Mouse (Mus musculus) heart, postnatal 14 days (tissue): ENCODE data around the gene Syt6. TPM values are rescaled to one million over a fixed set of nuclear protein-coding genes. Genes with fewer than 3 reads are reported as not detected.

Source experiments
- DNase-seq, 2 experiments: peaks; one replicate each; pipeline ENCODE4 v3.0.0; 2021 to 2022
- intact Hi-C: fragments of 180-260 bp; cut with DNase I; formaldehyde crosslinking; loops from one replicate; pipeline ENCODE4 v1.15.1; 2025
- long read RNA-seq, 2 experiments: library from polyadenylated mRNA; stranded (forward); transcript quantifications; one replicate each; pipeline ENCODE4 v2.0.0; 2021
- total RNA-seq, 2 experiments: library from RNA; stranded (reverse); gene quantifications; 2 replicates each; pipeline ENCODE4 v1.2.3; 2021

Gene Syt6
- not detected for total RNA-seq
- long read RNA-seq, experiment 1, result 0 reads
- long read RNA-seq, experiment 2, result 0 reads

DNA sequence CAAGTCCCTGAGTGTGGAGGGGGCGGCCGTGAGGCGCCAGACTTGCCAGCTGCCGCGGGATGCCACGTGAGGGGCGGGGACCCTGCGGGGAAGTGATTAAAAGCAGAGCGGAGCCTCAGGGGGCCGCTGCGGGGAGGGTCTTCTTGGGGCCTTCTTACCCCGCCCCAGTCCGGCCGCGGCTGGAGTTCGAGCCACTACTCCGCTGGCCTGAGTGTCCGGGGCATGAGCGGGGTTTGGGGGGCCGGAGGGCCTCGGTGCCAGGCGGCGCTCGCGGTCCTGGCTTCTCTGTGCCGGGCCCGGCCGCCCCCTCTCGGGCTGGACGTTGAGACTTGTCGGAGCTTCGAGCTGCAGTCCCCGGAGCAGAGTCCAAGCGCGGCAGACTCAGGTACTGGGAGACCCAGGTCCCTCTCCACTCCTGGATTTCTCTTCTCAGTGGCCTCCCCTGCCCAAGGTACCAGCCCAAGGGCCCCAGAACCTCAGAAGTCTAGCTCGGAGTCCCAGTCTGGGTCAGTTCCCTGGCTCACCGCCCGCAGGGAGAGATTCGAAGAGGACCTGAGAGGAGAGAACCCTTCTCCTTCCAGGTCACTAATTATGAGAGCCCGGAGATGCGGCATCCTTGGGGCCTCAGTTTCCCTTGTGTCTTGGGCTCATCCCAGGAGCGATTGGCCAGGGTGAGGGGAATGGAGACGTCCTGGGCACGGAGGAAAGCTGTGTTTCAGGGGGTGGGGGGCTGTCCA lies at the start of gene Syt6:
Gene Syt6, plus strand, starts transcription at position 76 of the 737 bp plus-strand sequence.
- intact Hi-C loops, result loop anchor here (5.0 kb wide), 1 partner anchor 133 kb away; no protein-coding TSS in a partner anchor
- DNase-seq, result no peak

DNA sequence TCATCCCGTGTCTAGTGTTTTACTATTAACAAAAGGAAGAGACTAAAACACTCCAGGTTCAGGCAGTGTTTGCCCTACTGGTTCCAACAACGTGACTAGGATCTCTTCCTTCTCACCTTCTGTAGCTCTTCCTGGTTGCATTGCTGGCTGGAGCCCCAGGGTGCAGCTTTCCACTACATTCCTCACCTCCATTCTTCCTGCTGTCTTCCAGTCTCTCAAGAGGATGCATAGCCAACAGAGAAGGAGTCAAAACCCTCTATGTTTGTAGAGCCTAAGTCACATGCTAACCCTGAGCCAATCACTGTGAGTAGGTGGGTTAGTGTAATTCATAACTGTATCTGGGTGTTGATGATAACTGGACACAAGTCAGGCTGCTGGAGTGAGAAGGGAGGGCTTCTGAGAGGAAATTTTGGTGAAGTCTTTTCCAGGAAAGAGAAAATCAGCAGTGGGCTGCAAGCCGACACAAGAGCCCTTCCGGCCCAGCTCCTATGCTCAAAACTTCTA lies 48.8 kb upstream of the Syt6 start:
- intact Hi-C loops, result no loop called here
- DNase-seq, result no peak

DNA sequence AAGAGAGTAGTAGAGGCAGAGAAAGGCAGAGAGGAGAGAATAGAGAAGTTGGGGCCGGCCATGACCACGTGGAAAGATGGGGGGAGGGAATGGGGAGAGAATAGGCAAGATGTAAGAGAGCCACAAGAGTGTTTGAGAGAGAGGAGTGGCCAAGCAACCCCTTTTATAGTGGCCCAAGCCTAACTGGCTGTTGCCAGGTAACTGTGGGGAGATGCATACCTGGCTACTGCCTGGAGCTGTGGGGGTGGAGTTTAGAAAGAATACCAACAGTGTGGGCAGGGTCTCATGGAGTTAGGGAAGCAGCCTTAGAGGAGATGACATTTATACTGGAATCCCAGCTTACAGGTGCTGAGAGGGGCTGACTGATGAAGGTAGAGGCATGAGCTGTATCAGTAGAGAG lies 48.2 kb upstream of the Syt6 start:
- intact Hi-C loops, result no loop called here
- DNase-seq, result no peak

DNA sequence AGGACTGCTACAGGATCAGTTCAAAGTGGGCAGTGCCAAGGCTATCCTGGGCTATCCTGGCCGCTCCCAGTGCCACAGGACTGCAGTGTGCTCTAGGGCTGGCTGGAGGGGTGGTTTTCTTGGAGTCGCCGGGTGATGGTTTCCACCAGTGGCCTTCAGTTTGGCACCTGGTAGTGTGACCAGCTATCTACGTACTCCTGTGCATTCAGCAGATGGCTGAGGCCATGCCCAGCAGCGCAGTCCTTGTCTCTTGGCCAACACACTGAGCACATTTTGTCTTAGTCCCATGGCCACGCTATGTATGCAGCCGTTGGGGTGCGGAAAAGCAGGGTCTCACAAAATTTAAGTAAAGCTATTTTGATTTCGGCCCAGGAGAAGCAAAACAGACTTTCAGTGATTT lies 41.0 kb upstream of the Syt6 start:
- DNase-seq, result no peak
- intact Hi-C loops, result no loop called here

DNA sequence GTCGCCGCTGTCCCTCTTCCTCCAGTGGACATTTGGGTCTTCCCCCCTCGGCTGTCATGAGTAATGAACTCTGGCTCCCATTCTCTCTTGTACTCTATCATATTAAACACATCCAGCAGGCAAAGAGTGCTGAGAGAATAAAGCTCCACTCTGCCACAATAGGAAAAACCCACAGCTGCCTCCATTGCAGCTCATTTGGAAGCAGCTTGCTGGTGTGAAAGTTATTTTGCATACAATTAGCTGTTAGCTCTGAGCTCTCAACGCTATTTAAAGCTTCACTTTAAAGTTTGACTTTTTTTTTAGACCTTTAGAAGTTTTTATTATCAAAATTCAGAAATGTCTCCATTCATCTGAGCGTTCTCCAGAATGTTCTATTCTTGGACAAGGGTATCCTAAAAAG lies 39.8 kb upstream of the Syt6 start:
- DNase-seq, result no peak
- intact Hi-C loops, result no loop called here

DNA sequence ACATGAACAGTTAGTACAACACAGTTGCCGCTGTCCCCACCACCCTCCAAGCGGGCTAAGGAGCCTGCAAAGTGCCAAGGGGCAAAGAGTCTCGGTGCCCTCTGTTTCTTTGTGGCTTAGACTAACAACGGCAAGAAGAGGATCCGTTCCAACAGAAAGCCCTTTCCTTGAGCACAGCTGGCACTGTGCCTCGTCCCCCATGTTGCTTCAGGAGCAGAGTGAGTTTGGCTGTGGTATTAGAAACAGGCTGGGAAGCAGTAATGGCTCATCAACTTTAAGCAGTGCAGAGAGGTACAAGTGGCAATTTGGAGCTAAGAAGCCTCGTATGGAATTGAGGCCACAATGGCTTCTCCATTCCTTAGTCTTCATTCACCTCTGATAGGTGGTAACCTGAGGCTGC lies 35.9 kb upstream of the Syt6 start:
- intact Hi-C loops, result no loop called here
- DNase-seq, result no peak

DNA sequence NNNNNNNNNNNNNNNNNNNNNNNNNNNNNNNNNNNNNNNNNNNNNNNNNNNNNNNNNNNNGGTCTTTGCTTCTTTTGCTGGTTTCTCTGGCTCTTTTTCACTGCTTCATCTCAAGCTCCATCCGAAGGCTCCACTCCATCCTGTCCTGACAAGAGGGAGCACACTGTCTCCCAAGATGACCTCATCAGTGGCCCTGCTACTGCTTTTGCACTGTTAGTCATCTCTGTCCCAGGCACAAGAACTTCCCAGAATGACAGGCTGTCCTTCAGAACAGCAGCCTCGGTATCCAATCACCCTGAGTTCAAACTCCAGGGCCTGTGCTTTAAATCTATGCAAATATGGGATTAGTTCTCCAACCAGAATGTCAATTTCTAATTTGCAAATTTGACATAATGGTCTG lies 28.9 kb upstream of the Syt6 start:
- intact Hi-C loops, result no loop called here
- no peak for DNase-seq

DNA sequence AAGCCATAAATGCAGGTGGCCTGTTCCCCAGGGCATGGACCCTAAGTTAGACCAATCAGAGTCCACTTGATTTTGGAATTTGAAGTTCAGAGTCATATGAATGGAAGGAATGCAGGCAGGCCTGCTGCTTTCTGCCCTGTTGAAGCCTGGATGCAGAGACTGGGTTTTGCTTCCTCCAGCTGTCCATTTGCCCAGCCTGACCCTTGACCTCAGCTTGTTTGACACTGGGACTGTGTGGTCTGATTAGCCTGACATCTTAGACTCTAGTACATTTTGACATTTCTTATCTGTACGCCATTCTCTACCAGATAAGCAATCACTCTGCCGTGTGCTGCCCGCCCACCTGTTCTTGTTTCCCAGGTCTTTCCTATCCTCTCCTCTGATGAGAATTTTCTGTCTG lies 28.4 kb upstream of the Syt6 start:
- DNase-seq, result no peak
- intact Hi-C loops, result no loop called here

DNA sequence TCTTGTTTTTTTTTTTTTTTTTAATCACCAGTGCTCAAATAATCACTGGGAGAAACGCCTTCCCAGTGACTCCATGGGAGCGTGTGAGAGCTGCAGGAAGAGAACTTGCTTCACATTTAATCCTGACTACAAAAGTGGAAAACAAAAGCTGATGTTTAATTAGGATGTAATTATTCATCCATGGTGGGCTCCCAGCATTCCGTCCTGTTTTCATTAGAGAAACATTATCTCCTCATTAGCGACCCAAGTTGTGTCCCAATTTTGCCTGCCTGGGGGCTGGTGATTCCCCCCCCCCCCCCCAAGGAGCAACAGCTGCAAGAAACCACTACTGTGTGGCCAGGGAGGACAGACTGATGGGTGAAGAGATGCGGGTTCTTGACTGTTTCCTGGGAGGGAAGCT lies 24.8 kb upstream of the Syt6 start:
- intact Hi-C loops, result no loop called here
- no peak for DNase-seq

DNA sequence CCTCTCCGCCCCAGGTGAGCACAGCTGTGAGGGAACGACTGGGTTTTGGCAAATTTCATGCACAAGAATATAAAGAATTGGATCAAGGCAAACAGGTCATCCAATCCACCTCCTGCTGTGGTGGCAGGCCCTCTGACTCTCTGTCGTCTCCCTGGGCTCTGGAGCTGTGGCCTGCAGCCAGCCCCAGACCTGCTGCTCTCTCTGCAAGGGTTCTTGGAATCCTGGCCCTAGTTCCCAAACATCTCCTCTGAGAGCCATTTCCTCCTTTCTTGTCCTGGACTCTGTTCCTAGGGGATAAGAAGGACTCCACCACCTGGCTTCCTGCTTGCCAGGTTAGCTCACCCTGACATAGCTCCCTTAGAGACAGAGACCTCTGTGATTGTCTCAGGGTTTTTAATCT lies 7.8 kb upstream of the Syt6 start:
- intact Hi-C loops, result no loop called here
- no peak for DNase-seq

DNA sequence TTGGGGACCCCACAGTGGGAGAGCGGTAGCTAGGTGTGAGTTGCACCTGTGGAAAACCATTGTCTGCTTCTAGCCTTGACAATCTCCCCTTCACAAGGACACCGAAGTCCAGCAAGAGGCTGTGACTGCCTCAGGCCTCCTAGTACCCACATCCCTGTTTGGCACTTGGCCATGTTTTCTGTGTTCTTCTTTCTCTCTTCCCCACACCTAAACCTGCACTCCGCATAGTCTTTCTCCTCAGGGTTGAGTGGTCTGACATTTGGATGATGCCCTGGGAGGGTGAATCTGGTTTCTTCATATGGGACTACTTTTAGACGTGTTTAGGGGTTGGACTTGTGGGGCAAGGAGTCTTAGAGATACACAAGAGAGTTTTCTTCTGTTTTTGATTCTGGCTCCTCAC lies 2.5 kb upstream of the Syt6 start:
- intact Hi-C loops, result no loop called here
- DNase-seq, result no peak

DNA sequence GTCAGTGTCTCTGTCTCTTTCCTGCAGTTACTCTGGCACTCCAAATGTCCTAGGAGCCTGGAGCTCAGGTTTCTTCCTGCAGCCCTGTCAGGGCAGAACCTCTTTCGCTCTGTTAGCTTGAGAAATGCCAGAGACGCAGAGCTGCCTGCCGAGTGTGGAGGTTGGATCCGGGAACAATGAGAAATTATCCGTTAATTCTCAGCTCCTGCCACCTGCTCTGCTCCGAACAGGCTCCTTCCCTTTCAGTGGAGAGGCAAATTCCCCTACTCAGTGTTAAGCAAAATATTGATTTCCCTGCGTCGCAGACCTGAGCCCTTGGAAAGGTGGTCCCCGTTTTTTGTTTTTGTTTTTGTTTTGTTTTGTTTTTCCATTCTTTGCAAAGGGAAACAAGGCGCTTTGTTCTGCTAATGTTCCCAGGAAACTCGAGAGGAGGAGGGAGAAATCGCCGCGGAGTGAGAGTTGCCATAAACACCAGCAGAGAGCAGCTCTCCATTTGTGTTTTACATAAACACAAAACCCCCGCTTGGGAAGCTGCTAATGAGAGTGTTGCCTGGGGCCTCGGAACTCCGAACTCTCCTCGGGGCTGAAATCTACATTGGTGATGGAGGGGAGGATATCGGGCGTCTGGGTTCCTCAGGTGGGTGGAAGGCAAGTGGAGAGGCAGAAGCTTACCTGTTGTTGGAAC lies 1.8 kb upstream of the Syt6 start:
- no peak for DNase-seq
- intact Hi-C loops, result no loop called here

DNA sequence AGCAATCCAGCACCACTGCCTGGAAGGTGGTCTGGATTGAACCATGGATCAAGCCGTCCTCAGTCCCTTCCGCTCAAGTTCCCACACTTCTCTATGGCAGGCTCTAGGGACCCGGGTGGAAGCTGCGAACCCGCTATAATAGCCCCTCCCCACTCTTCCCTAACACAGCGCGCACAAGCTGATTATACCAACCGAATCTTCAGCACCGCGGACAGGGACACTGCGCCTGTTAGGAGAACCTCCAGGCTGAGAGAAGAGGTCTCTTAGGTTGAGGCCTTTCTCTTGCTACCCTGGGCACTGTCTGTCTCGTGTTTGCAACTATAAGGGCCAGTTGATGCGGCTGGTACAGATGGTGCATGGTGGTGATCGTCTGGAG lies 1.3 kb upstream of the Syt6 start:
- intact Hi-C loops, result no loop called here
- peak; percentile 78 to 83 for DNase-seq

DNA sequence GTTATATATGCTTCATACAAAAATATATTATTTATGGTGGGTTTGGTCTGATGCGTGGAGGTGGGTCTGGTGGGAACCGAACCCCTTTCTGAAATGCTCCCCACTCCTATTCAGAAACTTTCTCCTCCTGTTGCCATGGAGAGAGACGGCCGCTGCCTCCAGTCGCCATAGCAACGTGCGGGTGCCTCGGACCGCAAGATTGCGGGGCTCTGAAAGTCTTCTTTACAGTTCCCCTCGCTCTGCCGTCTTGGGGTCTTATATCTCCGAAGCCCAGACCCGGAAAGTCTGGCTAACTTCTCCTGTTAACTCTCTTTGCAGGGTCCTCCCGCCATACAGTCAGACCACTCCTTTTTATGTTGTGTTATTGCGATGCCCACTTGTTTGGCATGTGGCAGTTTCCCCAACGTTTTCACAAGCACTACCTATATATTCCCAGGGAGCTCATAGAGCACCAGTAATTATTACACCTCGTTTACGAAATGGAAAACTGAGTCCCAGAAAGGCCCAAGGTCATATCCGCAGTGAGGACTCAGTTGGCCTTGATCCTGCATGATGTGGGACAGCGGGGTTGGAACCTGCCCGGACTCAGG lies 370 bp upstream of the Syt6 start:
- intact Hi-C loops, result loop anchor here (5.0 kb wide), 1 partner anchor 132 kb away; no protein-coding TSS in a partner anchor

DNA sequence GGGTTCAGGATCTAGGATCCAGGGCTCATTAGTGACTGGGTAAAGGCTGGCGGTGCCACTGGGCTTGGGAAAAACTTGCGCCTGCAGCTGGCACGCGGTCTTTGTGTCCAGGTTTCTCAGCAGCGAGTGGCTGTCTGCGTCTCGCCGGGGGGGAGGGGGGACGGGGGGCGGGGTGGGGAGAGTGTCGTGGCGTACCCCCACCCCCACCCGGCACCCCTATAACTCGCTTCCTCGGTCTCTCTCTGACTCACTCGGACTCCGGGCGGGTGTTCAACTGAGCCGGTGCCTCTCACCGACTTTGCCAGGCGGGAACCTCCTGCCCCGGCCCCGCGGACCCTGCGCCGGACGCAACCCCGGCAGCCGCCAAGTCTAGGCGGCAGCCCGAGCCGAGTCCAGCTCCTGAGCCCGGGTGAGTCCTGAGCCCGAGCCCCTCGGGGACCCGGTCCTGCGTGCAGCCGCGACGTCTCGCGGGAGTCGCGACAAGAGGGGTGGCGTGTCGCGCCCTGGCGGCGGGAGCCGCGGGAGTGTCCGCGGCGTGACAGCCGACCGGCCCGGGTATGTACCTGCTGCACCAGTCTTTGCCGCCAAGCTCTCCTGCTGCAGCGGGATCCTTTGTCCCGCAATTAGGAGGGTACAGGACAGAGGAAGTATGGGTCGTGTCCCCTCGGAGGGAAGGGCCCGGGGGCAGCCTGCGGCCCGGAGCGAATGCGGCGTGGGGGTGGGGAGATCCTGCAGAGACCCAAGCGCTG lies 1.0 kb downstream of the Syt6 start:
- no peak for DNase-seq
- intact Hi-C loops, result loop anchor here (5.0 kb wide), 1 partner anchor 134 kb away; no protein-coding TSS in a partner anchor

More for the DNA sequence above, 370 bp upstream of the Syt6 start:
- DNase-seq, result no peak

DNA sequence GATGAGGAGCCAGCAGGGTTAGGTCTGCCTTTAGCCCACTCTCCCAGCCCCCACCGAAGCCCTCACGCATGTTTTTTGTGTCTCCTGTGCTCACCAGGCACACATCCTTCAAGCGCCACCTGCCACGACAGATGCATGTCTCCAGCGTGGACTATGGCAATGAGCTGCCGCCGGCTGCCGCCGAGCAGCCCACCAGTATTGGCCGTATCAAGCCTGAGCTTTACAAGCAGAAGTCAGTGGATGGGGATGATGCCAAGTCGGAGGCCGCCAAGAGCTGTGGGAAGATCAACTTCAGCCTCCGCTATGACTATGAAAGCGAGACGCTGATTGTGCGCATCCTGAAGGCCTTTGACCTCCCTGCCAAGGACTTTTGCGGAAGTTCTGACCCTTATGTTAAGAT lies 12.1 kb downstream of the Syt6 start:
- intact Hi-C loops, result no loop called here
- no peak for DNase-seq

DNA sequence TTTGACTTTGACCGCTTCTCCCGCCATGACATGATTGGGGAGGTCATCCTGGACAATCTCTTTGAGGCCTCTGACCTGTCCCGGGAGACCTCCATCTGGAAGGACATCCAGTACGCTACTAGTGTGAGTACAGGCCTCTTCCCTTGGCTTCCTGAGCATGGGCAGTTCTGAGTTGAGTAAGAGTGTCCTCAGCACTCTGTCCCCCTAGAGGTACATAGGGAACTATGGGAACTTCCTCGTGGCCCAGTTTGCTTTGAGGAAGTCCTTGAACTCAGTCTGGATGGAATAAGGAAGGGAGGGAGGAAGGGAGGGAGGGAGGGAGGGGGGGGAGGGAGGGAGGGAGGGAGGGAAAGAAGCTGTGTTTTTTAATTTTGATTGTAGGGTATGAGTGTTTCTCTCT lies 12.6 kb downstream of the Syt6 start:
- DNase-seq, result no peak
- intact Hi-C loops, result no loop called here

DNA sequence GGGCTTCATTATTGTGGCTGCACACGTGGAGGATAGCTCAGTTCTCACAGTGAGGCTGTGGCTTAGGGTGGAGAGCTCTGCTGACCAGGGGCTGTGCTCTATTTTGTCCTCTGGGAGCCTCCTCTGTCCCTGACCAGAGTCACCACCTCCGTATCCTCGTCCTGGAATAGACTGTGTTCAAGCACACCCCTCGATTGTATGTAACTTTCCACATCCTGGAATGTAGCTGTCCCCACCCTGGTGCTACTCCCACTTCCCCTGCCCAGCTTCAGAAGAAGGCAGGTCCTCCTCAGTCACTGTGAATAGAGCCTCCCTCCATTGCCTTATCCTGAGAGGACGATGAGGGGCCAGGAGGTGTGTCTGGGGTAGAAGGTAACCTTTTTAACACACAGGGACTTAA lies 14.6 kb downstream of the Syt6 start:
- intact Hi-C loops, result no loop called here
- no peak for DNase-seq

DNA sequence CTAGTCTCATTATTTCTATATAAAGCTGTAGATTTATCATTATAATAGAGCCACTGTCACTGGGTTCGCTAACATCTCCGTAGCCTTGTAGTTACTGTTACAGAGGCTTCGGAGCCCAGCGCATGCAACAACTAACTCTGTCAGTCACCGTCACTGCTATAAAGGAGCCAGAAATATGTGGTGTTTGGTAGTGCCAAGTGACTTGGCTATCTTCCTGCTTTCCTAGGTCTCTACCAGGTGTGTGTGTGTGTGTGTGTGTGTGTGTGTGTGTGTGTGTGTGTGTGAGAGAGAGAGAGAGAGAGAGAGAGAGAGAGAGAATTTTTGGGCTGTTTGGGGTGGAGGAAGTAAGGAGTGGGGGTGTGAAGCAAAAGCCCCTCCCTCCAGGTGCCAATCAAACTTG lies 17.6 kb downstream of the Syt6 start:
- no peak for DNase-seq
- intact Hi-C loops, result no loop called here

DNA sequence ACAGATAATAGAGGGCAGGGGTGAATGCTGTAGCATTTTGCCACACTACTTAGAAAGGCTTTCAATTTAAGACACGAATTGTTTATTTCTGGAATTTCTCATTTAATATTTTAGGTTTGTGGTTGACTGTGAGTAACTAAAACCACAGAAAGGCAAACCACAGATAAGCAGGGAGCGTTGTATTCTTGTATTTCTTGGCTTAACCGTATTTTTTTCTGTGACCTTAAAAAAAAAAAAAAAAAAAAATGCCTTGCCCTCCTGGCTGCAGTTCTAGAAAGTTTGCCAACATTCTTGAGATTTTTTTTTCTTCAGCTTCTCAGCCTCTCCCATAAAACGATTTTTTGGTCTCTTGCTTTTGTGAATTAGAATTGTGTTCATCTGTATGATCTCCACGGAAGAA lies 18.6 kb downstream of the Syt6 start:
- intact Hi-C loops, result no loop called here
- no peak for DNase-seq

DNA sequence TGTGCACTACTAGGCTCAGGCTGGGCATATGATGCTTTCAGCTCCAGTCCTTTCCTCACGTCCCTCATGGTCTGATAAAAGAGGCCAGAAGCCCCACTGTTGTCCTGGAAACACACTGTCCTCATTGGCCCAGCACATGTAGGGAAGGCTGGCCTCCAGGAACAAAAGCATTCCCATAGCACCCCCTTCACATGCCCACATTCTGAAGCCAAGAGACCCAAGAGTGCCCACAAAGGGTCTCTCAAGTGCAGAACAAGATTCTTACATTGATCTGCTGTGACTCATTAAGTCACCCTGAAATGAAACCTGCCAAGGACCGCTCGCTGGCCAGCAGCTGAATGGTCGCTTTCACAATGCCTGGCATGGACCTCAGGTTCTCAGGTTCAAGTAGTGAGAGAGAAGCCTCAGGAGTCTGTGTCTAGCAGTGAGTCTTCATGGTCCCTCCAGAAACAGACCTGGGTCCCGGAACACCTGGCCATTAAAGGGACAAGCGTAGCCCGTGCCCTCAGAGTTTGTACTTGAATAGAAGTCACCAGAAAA lies 20.3 kb downstream of the Syt6 start:
- intact Hi-C loops, result no loop called here
- DNase-seq, result no peak
